Mouse (Mus musculus) urinary bladder, postnatal 25 days (tissue): ENCODE data around the gene Ddx43.

Experiments
- DNase-seq: peaks from one replicate; pipeline ENCODE4 v3.0.0; 2022; ENCODE audit warnings: low spot score

Ddx43 gene

GRCm38 (mm10) chr9:78442579-78443392, 47.2 kb downstream of the Ddx43 start, which contains the start of gene Cgas:
Cgas (minus strand) TSS chr9:78443237.
- DNase-seq = peak; percentile 52

- DNase-seq = no peak
These were observed 52.0 kb downstream of the Ddx43 start for GRCm38 (mm10) chr9:78447606-78447972.

GRCm38 (mm10) chr9:78447973-78448873, 52.6 kb downstream of the Ddx43 start, which contains the start of the genes Mto1 and Gm17324:
Mto1 (plus strand) TSS chr9:78448208.
Gm17324 (minus strand) TSS chr9:78448786.
- DNase-seq = peak; percentile 91

- DNase-seq = no peak
These were observed 54.8 kb downstream of the Ddx43 start for GRCm38 (mm10) chr9:78450404-78450803.

GRCm38 (mm10) chr9:78451382-78451781, 55.8 kb downstream of the Ddx43 start:
- DNase-seq = no peak

GRCm38 (mm10) chr9:78457026-78457425, 61.4 kb downstream of the Ddx43 start:
- DNase-seq = no peak

- DNase-seq = no peak
These were observed 67.8 kb downstream of the Ddx43 start for GRCm38 (mm10) chr9:78463337-78463736.

GRCm38 (mm10) chr9:78465725-78466124, 70.1 kb downstream of the Ddx43 start:
- DNase-seq = no peak
